Mouse (Mus musculus) monocyte, adult 2 months (primary cell): ENCODE data around the gene Usp6nl.

ENCODE experiments used
- DNase-seq, 2 experiments: peaks; one replicate each; pipeline ENCODE4 v3.0.0; 2022; ENCODE audit warnings: low spot score in 2 of 2, low read depth in 1 of 2

The Usp6nl gene

DNA sequence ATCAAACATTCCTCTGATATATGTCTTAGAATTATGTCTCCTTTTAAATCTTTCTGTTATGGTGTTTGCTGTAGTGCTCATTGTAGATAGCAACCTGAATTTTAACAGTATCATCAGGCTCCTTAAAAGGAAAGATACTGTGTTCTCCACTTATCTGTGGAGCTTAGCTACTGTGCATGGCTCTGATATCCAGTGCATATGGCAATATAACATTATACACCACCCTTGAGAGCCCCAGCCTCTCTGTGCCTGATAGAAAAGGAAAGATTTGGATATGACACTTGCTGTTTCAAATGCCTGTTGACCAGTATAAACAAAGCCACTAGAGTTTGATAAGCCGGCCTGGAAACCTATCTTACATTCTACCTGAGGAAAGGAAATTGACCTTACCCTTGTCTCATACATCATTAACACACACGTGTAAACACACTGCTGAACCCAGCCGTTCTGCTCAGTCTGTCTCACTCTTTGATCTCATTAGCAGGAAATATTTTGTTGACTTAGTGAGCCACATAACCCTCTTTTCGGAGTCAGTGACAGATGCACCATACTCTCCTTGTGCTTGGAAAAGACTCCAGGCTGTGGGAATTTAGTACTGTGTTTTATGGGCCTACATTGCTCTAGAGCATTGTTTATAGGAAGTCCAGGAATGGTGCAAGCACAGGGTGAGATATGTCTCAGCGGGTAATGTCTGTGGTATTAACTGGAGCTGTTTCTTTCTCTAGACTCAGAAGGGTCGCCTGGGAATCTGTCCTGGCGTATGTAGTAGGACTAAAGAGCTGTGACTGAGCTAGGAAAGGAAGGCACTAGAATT, 9.1 kb downstream of the Usp6nl start:
- DNase-seq = no peak

DNA sequence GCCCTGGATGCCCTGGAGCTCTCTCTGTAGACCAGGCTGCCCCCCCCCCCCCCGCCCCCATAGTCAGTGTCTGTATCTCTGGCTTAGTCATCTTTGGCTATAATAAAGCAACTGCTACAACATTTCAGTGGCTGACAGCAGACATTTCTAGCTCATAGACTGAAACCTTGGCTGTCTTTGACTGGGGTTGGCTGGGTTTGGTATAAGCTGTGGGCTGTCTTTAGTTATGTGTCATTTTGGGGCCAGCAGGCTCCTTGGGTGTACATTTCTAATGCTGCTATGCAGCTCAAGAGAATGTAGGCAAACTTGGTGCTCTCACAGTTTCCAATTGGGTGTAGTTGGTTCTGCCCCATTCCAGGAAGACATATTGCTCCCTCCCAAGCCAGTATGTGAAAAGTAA, 11.1 kb downstream of the Usp6nl start:
- no peak for DNase-seq

GRCm38 (mm10) chr2:6334011-6334410, 11.5 kb downstream of the Usp6nl start:
- DNase-seq = no peak

GRCm38 (mm10) chr2:6335032-6335735, 12.7 kb downstream of the Usp6nl start:
- no peak for DNase-seq

DNA sequence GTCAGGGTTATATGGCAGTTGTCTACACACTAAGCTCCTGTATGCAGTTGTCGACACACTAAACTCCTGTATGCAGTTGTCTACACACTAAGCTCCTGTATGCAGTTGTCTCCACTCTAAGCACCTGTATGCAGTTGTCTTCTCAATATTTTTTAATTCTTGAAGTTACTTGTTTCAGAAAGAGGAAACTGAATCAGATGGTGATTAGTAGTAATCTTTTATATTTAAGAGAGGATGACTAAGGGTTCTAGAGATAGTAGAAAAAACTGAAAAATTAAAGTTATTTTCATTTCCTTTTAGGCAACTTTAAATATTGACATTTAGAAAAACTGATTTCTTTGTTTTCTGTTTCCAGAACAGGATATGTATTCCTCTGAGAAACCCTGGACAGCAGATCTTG, 13.5 kb downstream of the Usp6nl start:
- DNase-seq = no peak

- DNase-seq = no peak
These were observed 14.2 kb downstream of the Usp6nl start for GRCm38 (mm10) chr2:6336649-6337048.

DNA sequence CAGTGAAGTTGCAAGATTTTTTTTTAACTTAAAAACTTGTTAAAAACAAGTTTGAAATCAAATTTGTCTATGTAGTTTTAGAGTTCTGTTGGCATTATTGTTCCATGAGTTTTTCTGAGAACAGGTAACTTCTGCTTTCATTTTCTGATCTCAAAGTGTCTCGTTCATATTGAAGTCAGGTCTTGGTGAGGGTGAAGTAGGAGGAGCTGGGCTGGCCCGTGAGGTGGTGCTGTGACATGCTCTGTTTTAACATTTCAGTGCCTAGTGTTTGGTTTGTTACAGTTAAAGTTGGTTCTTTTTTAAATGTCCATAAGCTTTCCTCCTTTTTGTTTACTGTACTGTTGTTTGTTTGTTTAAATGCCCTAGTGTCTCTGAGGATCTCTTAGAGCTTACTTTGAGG, 15.0 kb downstream of the Usp6nl start:
- no peak for DNase-seq

GRCm38 (mm10) chr2:6338031-6338629, 15.7 kb downstream of the Usp6nl start:
- DNase-seq = no peak

GRCm38 (mm10) chr2:6340439-6340838, 18.0 kb downstream of the Usp6nl start:
- no peak for DNase-seq

GRCm38 (mm10) chr2:6341496-6341895, 19.0 kb downstream of the Usp6nl start:
- no peak for DNase-seq

- no peak for DNase-seq
These were observed 27.0 kb downstream of the Usp6nl start for GRCm38 (mm10) chr2:6349256-6350092.

GRCm38 (mm10) chr2:6350164-6350563, 27.7 kb downstream of the Usp6nl start:
- no peak for DNase-seq

- no peak for DNase-seq
These were observed 28.6 kb downstream of the Usp6nl start for GRCm38 (mm10) chr2:6350931-6351695.

- DNase-seq = no peak
These were observed 30.1 kb downstream of the Usp6nl start for GRCm38 (mm10) chr2:6352541-6352971.

DNA sequence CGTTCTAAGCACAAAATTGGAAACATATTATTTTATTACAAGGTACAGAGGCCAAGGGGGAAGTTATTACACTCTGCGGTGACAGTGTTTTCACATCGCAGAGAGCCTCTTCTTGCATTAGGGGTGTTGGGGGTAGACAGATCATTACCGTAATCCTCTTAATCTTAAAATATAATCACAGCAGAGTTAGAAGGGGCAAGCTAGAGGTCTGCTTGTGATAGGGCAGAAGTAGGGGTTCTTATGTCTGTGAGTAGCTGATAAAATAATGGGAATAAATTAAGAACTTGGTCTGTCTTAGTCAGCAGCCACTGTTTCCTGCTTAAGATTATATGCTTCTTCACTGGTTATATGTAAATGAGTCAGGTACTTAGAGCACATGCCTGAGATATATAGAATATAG, 30.6 kb downstream of the Usp6nl start:
- DNase-seq = no peak

DNA sequence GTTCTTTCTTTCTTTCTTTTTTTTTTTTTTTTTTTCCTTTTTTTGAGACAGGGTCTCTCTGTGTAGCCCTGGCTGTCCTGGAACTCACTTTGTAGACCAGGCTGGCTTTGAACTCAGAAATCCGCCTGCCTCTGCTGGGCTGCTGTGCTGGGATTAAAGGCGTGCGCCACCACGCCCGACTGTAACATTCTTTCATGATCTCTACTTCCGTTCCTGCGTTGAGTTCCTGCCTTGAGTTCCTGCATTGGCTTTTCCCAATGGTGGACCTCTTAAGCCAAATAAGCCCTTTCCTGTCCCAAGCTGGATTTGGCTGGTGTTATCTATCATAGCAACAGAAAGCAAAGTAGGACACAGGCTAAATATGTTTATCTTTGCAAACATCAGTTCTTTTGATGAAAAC, 34.8 kb downstream of the Usp6nl start:
- DNase-seq = no peak

GRCm38 (mm10) chr2:6359645-6360044, 37.2 kb downstream of the Usp6nl start:
- DNase-seq = no peak

- DNase-seq = peak in 1 of 2 experiments; percentile 22
These were observed 40.7 kb downstream of the Usp6nl start for GRCm38 (mm10) chr2:6363126-6363525.

DNA sequence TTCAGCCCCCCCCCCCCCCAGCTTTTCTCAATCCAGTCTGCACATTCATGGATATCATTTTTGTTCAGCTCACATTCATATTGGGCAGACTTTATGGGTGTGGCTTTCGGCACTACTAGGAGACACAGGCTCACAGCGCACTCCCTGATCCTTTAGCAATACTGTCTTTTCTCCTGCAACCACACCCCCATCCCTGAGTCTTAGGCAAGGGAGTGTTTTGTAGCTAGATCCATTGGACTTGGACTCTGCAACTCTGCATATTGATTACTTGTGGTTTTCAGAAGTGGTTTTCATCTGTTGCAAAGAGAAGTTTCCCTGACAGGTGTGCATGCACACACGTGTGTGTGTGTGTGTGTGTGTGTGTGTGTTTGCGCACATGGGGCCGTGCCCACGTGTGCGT, 41.5 kb downstream of the Usp6nl start:
- DNase-seq = no peak

- DNase-seq = no peak
These were observed 44.1 kb downstream of the Usp6nl start for GRCm38 (mm10) chr2:6366521-6366928.
